Mouse (Mus musculus) effector memory CD4-positive, alpha-beta T cell, adult 5 months (primary cell): ENCODE measurements around the gene Cpne5. TPM values are rescaled to one million over a fixed set of nuclear protein-coding genes. Genes with fewer than 3 reads are reported as not detected.

Source experiments
- polyA plus RNA-seq: library from polyadenylated mRNA; unstranded; fragments of 100-300 nt; shearing (Covaris generic); gene quantifications from one replicate; pipeline ENCODE4 v1.2.1, GENCODE M21; 2017

Gene Cpne5
- 0.35 TPM for polyA plus RNA-seq

GRCm38 (mm10) chr17:29237772-29238420, at the start of gene Cpne5:
Gene Cpne5 (minus strand): TSS chr17:29238167.

GRCm38 (mm10) chr17:29268682-29269348, 30.8 kb upstream of the Cpne5 start, which contains the start of gene BC004004:
Gene BC004004 (plus strand): TSS chr17:29268788.

GRCm38 (mm10) chr17:29263840-29264633, 26.1 kb upstream of the Cpne5 start, which contains the start of gene Ppil1:
Gene Ppil1 (minus strand): TSS chr17:29264186.

GRCm38 (mm10) chr17:29113591-29114352, 124.2 kb downstream of the Cpne5 start, which contains the start of gene Rab44:
Gene Rab44 (plus strand): TSS chr17:29114145.

Other genes with a start within 250 kb of the Cpne5 start
- gene Stk38, start 230.2 kb downstream of the Cpne5 start, polyA plus RNA-seq = 291 TPM
- gene Srsf3, start 205.5 kb downstream of the Cpne5 start, polyA plus RNA-seq = 580 TPM
- 156 TPM for gene Cdkn1a, start 147.2 kb downstream of the Cpne5 start, polyA plus RNA-seq
- not detected for gene Rab44, start 124.0 kb downstream of the Cpne5 start, polyA plus RNA-seq
- 39.0 TPM for gene Ppil1, start 26.0 kb upstream of the Cpne5 start, polyA plus RNA-seq
- 69.7 TPM for gene BC004004, start 30.6 kb upstream of the Cpne5 start, polyA plus RNA-seq
- 0.31 TPM for gene Pi16, start 79.5 kb upstream of the Cpne5 start, polyA plus RNA-seq
- gene Mtch1, start 109.8 kb upstream of the Cpne5 start, polyA plus RNA-seq = 40.8 TPM
- gene Fgd2, start 122.7 kb upstream of the Cpne5 start, polyA plus RNA-seq = 0.52 TPM